In the genomic region with DNA sequence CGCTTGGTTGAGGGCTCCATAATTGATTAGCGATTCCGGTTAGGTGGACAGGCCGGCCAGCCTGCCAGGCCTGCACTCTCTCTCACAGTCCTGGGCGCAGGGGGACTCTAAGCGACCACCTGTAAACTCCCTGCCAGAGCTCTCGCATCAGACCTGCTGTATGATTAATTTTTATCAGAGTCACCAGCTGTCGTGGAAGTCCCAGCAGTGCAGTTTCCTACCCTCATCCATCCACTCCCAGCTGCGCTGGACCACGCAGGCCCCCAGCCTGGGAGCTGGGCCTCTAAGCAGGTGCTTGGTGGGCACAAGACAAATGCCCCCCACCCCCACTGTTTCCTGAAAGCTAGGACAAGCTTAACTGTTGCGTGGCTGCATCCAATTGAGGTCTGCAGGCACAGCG, we compare ENCODE assay signal across 15 mouse cellular contexts.
DNase-seq lines count a peak whose midpoint lies in the region; ATAC-seq and TF ChIP-seq lines count a peak whose summit lies in the region.
"Had no signal": no experiment of that assay in that cellular context is flagged by ENCODE, and none has a peak within 500 bp of the region (broad histone marks: within the 10 kb centered on the region; RNA-seq: fewer than 3 reads in every experiment).

No protein-coding gene starts in this region.

- H3K4me2 ChIP-seq in neural tube, embryonic 11.5 days (ENCODE audit: low read depth) = no peak overlapping the region
- no peak overlapping the region for H3K4me2 ChIP-seq in hindbrain, embryonic 12.5 days (replicated peaks)
- H3K4me2 ChIP-seq in midbrain, embryonic 12.5 days (replicated peaks) = no peak overlapping the region
- H3K4me2 ChIP-seq in liver, embryonic 11.5 days = no peak overlapping the region
- H3K4me2 ChIP-seq: heart, embryonic 13.5 days had no signal

- no peak for TF ChIP-seq CTCF in kidney, adult 2 months (conservative IDR thresholded peaks at IDR 0.05; ENCODE audit: insufficient read depth, insufficient read length, low read depth, low read length)

- peaks cover 13% of the 10 kb centered on the region; the same call in 1 of the 2 replicates for H3K4me1 ChIP-seq in neural tube, embryonic 11.5 days (ENCODE audit: control insufficient read depth, insufficient read depth, low read length)
- peaks cover 22% of the 10 kb centered on the region for H3K4me1 ChIP-seq in hindbrain, embryonic 12.5 days
- peaks cover 19% of the 10 kb centered on the region for H3K4me1 ChIP-seq in midbrain, embryonic 12.5 days
- no peaks in the 10 kb centered on the region for H3K4me1 ChIP-seq in liver, embryonic 11.5 days (replicated peaks; ENCODE audit: control insufficient read depth, insufficient read depth, low read length)
- no peaks in the 10 kb centered on the region for H3K4me1 ChIP-seq in kidney, adult 2 months (ENCODE audit: control insufficient read depth, insufficient read depth, low read length)
- H3K4me1 ChIP-seq: heart, embryonic 13.5 days had no signal

- H3K9ac ChIP-seq in neural tube, embryonic 11.5 days (ENCODE audit: low read length) = no peak overlapping the region
- no peak overlapping the region for H3K9ac ChIP-seq in hindbrain, embryonic 12.5 days
- no peak overlapping the region; the same call in 1 of the 2 replicates for H3K9ac ChIP-seq in midbrain, embryonic 12.5 days (replicated peaks)
- no peak overlapping the region for H3K9ac ChIP-seq in liver, embryonic 11.5 days (ENCODE audit: low read depth, low read length)
- H3K9ac ChIP-seq: heart, embryonic 13.5 days; liver, postnatal 0 days had no signal

- no peak overlapping the region for H3K27ac ChIP-seq in neural tube, embryonic 11.5 days (ENCODE audit: low read depth, low read length)
- no peak overlapping the region for H3K27ac ChIP-seq in hindbrain, embryonic 12.5 days
- H3K27ac ChIP-seq in midbrain, embryonic 12.5 days (replicated peaks) = peak overlapping the region; percentile 7; the same call in 1 of the 2 replicates
- no peak overlapping the region for H3K27ac ChIP-seq in liver, embryonic 11.5 days (ENCODE audit: low read depth, low read length)
- no peak overlapping the region for H3K27ac ChIP-seq in kidney, adult 2 months (ENCODE audit: insufficient read depth, low read depth, low read length)
- H3K27ac ChIP-seq: heart, embryonic 13.5 days had no signal

- H3K36me3 ChIP-seq in neural tube, embryonic 11.5 days (ENCODE audit: control insufficient read depth, insufficient read depth, low read length) = no peaks in the 10 kb centered on the region
- H3K36me3 ChIP-seq in hindbrain, embryonic 12.5 days = no peaks in the 10 kb centered on the region
- no peaks in the 10 kb centered on the region for H3K36me3 ChIP-seq in midbrain, embryonic 12.5 days
- H3K36me3 ChIP-seq in liver, embryonic 11.5 days (ENCODE audit: control insufficient read depth, insufficient read depth, low read length) = no peaks in the 10 kb centered on the region
- H3K36me3 ChIP-seq in kidney, adult 2 months (ENCODE audit: control insufficient read depth, insufficient read depth, low read length) = no peaks in the 10 kb centered on the region
- H3K36me3 ChIP-seq: heart, embryonic 13.5 days had no signal

- TF ChIP-seq POLR2A in kidney, adult 2 months (IDR thresholded peaks at IDR 0.05; ENCODE audit: low read depth, low read length) = no peak

- WGBS in neural tube, embryonic 11.5 days = 26% methylated on average over 12 of the region's 12 CpGs
- WGBS in hindbrain, embryonic 12.5 days = 25% methylated on average over 12 of the region's 12 CpGs
- 28% methylated on average over 12 of the region's 12 CpGs for WGBS in midbrain, embryonic 12.5 days
- 55% methylated on average over 12 of the region's 12 CpGs for WGBS in liver, embryonic 11.5 days
- WGBS in kidney, adult 2 months = 63% methylated on average over 12 of the region's 12 CpGs

- peak; percentile 75 for ATAC-seq in neural tube, embryonic 11.5 days (ENCODE audit: insufficient read depth, low FRiP score, low TSS enrichment)
- ATAC-seq in hindbrain, embryonic 12.5 days (ENCODE audit: low FRiP score) = peak; percentile 85
- ATAC-seq in midbrain, embryonic 12.5 days (ENCODE audit: low FRiP score, low read depth) = peak; percentile 80
- ATAC-seq in liver, embryonic 11.5 days (replicated peaks; ENCODE audit: low FRiP score) = no peak
- ATAC-seq: liver, postnatal 0 days had no signal

- H3K9me3 ChIP-seq in neural tube, embryonic 11.5 days (ENCODE audit: control insufficient read depth, low read length) = no peaks in the 10 kb centered on the region
- no peaks in the 10 kb centered on the region for H3K9me3 ChIP-seq in hindbrain, embryonic 12.5 days (replicated peaks)
- no peaks in the 10 kb centered on the region for H3K9me3 ChIP-seq in midbrain, embryonic 12.5 days
- H3K9me3 ChIP-seq in liver, embryonic 11.5 days (ENCODE audit: control insufficient read depth, low read length) = no peaks in the 10 kb centered on the region
- H3K9me3 ChIP-seq: heart, embryonic 13.5 days had no signal

- H3K27me3 ChIP-seq in neural tube, embryonic 11.5 days (ENCODE audit: control insufficient read depth, insufficient read depth, low read length) = no peaks in the 10 kb centered on the region; the same call in 1 of the 2 replicates
- H3K27me3 ChIP-seq in hindbrain, embryonic 12.5 days = peaks cover 41% of the 10 kb centered on the region
- H3K27me3 ChIP-seq in midbrain, embryonic 12.5 days = peaks cover 56% of the 10 kb centered on the region
- H3K27me3 ChIP-seq in liver, embryonic 11.5 days (replicated peaks; ENCODE audit: control insufficient read depth, insufficient read depth, low read length) = no peaks in the 10 kb centered on the region
- no peaks in the 10 kb centered on the region for H3K27me3 ChIP-seq in kidney, adult 2 months (replicated peaks; ENCODE audit: control insufficient read depth, insufficient read depth, low read length)
- H3K27me3 ChIP-seq: heart, embryonic 13.5 days had no signal

- peak; percentile 68 for DNase-seq in neural tube, embryonic 11.5 days (ENCODE audit: low spot score)
- DNase-seq in neural tube, embryonic 10.5 days (ENCODE audit: extremely low spot score, low spot score) = no peak
- DNase-seq in liver, embryonic 11.5 days (ENCODE audit: low spot score) = no peak
- DNase-seq in left cerebral cortex, adult 11 months (ENCODE audit: low spot score) = no peak
- DNase-seq in layer of hippocampus, postnatal 36 days = no peak
- DNase-seq in kidney, adult 2 months = no peak
- DNase-seq: cerebellum, adult 2 months; gastrocnemius, postnatal 25 days; layer of hippocampus, adult 9-11 months; liver, postnatal 0 days; lung, postnatal 36 days had no signal

- no peak overlapping the region for H3K4me3 ChIP-seq in neural tube, embryonic 11.5 days (ENCODE audit: low read depth, low read length)
- H3K4me3 ChIP-seq in hindbrain, embryonic 12.5 days = no peak overlapping the region
- no peak overlapping the region for H3K4me3 ChIP-seq in midbrain, embryonic 12.5 days
- H3K4me3 ChIP-seq in liver, embryonic 11.5 days (ENCODE audit: low read depth, low read length) = no peak overlapping the region
- H3K4me3 ChIP-seq in kidney, adult 2 months (ENCODE audit: insufficient read depth, low read depth, low read length) = no peak overlapping the region
- H3K4me3 ChIP-seq: erythroblast, embryonic 14.5 days; heart, embryonic 13.5 days had no signal
